Mouse (Mus musculus) heart, adult 9 months (tissue): ENCODE results near the gene Cela2a.

Experiments used
- DNase-seq, 2 experiments: peaks; one replicate each; pipeline ENCODE4 v3.0.0; 2022; ENCODE audit warnings: low spot score in 2 of 2

The Cela2a gene

DNA sequence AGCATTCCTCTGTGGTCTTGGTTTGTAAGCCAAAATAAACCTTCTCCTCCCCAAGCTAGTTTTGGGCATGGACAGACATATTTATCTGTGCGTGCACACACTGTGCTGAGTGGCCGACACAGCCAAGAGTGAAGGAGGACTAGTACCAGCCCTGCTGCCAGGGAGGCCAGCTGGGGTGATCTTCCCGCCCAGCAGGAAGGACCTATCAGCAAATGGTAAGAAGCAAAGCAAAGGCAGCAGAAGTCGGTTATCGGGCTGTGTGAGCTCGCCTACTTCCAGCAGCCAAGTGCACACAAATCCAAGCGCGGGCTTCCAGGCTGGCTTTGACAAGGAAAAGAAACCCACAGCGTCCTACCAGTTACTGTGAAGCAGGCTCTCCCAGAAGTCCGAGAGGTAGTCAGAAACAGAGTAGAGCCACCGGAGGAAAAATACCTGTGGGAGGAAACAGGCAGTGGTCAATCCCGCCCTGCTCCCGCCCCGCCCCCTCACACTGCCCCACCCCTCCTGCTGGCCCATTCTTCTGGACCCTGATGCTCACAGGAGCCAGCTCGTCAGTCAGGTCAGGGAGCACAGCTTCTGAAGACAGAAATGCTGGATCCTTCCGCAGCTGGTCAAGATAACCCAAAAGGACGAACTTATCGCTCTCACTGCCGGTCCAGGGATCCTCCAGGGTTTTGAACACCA is 58.5 kb downstream of the Cela2a start:
- peak in 1 of 2 experiments; percentile 91 for DNase-seq

DNA sequence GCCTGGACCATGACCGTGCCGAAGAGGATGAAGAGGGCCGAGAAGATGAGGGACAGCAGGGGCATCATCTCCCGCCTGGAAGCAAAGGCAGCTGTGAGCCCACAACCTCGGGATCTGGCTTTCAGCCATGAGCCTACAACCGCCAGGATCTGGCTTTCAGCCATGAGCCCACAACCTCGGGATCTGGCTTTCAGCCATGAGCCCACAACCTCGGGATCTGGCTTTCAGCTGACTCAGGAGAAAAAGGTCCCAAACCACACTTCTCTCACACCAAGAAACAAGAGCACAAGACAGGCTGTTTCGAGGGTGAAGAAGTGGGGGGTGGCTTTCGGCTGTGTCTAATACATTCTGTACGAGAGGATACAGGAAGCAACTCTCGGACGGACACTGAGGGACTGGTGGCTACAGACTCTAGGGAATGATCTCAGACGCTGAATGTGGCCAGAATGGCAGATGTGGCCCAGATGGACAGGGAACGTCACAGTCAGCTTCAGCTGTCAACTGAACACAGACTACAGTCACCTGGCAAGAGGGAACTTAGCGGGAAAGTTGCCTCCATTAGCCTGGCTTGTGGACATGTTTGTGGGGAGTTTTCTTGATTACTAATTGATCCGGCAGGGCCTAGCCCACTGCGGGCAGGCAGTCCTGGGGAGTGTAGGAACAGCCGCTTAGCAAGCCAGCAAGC is 59.1 kb downstream of the Cela2a start:
- peak in 1 of 2 experiments; percentile 85 for DNase-seq

DNA sequence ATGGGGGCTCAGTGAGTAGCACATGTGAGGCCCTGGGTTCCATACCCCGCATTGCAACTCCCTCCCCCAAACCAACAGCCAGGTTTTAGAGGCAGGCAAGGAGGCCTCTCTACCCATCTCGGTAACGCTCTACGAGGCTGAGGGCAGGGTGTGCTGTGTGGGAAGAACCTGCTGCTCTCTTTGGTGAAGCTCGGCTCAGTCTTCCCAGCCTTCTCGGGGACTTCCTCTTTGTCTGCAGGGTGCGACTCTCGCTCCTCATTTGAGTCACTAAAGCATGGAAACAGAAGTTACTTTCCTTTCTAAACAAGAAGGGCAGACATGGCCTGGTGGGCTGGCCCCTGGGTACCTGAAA is 59.7 kb downstream of the Cela2a start:
- no peak for DNase-seq

DNA sequence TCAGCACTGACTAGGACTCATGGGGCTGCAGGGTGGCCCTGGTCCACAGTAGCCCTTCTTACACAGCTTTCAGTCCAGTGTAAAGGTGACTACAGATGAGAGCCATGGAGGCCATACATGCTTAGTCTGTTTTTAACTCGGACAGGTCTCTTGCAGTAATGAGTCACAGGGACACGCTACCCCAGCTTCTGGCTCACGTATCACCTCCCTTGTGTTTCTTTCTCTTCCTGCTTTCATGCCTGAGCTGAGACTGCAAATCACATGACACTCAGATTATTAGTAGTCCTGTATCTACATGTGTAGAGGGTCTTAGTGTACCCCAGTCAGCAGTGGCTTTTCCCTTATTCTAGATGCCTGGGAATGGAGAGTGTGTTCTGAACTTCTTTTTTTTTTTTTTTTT is 61.0 kb downstream of the Cela2a start:
- DNase-seq, result no peak
